Mouse (Mus musculus) layer of hippocampus, postnatal 14 days (tissue): ENCODE data around the gene Cwc25. TPM values are rescaled to one million over a fixed set of nuclear protein-coding genes. Genes with fewer than 3 reads are reported as not detected.

Source experiments
- DNase-seq, 2 experiments: peaks; one replicate each; pipeline ENCODE4 v3.0.0; 2021 to 2022; ENCODE audit warnings: low spot score in 2 of 2, mixed read lengths in 1 of 2
- microRNA-seq, 2 experiments: library from miRNA; unstranded; fragments of <30 nt; microRNA quantifications; one replicate each; pipeline ENCODE4 v1.2.0; 2021
- total RNA-seq, 2 experiments: library from RNA; stranded (reverse); gene quantifications; 2 replicates each; pipeline ENCODE4 v1.2.3; 2021

The Cwc25 gene
- total RNA-seq, 2 experiments from 2014 or later = 21.3 to 21.4 TPM

DNA sequence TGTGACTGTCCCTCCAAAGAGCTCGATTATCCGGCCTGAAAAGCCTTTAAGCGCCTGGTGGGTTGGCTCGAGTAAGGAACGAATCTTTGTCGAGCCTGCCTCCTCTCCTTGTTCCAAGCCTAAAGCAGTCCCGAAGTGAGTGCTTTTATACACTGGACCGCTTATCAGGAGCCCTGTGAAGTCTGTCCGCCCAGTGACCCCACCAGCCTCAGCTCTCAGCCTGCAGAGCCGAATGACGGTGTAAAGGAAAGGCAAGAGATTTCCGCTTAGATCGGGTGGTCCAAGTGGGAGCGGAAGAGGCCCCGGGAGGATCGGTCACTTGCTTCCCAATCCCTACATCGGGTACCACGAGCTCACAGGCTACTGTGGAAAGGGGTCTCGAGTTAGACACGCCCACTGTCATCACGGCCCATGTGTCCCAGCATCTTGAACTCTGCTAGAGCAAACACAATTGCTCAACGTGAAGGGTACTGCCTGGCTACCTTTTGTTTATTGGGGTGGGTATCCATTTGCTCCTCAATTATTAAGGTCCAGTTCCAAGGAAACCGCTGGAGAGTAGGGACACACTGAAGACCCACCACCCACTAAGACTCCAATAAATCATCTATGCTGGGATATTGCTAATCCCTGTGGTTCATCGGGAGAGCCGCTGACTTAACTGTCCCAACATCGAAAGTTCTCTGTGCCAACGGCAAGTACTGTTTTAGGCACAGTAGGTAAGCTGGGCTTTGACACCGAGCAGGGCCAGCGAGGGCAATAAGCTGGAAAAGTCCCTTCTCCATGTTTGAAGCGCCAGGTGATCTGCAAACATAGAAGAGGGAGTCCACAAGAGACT, 65.4 kb downstream of the Cwc25 start:
- DNase-seq = no peak

DNA sequence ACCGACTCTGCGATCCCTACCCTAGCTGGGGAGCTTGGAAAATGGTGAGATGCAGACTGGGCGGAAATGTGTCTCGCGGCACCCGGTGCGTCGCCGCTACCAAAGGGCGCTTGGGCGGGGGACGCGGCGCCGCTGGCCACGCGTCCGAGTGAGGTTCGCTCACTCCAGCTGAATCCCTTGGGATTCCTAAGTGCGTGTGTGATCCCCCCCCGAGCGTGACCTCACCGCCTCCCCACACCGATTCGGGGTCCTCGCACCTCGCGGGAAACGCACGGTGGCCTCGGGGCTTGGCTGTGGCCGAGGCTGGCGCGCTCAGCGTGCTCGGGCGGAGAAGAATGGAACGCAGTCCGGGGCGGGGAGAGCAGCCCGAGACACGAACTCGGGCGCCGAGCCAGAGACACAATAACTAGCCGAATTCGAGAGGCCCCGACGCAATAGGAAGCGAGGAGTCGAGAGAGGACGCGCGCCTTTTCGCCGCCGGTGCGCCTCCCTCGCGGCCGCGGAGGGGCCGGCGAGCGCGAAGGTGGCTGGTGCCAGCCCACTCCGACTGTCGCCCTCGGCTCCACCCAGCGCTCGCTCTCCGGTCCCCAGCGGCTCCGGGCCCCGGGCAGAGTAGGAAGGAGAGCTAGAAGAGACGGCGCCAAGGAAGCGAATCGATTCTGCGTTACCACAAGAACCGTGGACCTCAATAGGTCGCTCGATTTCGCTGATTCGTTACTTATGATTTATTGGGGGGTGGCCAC, 66.2 kb downstream of the Cwc25 start, which contains the start of gene Pcgf2:
TSS of gene Pcgf2 (minus strand) at position 495 of the 743 bp plus-strand sequence.
- DNase-seq = peak; percentile 65 to 76

DNA sequence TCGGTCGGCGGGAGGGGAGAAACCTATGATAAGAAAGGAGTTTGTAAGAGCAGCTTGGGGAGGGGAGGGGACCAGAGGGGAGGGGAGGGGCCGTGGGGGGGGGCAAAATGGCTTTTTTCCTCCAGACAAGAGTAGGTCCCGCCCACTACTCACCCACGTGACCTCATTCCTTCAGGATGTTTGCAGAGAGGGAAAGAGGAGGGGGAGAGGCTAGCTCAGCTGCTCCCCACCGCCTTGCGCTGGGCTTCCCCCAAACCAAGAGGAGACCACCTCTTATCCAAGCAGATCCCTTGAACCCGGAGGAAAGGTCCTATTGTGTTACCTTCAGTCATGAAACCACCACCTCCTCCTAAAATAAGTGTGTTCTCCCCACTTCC, 66.7 kb downstream of the Cwc25 start:
- peak; percentile 78 to 86 for DNase-seq

DNA sequence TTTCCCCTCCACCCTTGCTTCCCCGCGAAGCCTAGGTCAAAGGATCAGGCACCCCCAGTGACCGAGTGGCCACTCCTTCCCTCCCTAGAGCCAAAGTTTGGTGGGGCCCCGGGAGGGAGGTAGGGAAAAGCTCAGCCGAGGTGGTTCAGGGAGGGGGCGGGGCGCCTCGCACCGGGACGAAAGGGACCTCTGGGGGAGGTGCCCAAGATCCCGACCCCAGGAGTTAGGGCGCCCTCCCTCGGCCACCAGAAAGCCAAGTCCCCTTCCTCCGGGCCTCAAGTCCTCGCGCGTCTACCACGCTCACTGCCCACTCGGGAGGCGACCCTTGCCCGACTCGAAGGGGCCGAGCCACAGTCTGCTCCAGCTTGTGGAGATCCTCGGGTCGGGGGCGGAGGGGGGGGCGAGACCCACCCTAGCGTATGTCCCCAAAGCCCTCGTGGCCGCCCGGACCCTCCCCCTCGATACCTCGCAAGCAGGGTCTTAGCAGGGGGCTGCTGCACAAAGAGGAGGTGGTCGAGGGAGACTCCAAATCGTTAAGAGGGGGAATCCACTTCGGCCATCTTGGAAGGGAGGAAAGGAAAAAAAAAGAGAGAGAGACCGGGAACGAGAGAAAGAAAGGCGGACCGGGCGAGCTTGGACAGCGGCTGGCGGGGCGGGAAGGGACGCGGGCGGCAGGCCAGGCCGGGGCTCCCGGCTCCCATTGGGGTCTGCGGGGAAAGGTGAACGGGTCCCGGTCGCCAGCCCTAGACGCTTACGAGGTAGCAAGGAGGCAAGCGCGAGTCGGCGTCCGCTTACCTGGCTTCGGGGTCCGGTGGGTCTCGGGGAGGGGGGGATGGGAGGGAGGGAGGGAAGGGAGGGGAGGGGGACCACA, 67.4 kb downstream of the Cwc25 start:
- peak; percentile 45 to 53 for DNase-seq

DNA sequence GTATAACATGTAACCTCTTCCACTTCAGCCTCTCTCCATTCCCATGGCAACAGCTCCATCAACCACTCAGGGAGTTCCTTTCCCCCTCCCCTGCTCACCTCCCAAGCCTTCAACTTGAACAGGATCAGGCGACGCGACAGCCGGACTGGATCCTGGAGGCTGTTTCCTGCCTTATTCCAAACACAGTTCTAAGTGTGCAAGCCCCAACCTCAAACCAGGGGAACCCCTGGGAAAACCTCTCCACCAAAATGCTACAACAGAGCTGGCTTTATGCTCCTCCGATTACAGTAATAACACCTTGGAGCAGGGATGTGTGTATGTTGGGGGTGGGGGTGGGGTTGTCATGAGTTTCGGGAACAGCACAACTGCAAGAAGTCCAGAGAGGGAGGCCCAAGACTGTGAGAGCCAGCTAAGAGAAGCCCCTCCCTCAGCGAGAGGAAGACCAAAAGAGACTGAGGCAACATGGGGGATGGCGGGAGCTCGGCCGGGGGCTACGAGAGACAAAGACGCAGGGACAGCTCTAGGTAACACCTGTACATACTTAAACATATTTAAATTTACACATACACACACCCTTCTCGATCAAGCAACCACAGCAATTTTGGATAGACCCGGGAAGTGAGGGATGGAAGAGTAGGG, 68.3 kb downstream of the Cwc25 start:
- DNase-seq = no peak

DNA sequence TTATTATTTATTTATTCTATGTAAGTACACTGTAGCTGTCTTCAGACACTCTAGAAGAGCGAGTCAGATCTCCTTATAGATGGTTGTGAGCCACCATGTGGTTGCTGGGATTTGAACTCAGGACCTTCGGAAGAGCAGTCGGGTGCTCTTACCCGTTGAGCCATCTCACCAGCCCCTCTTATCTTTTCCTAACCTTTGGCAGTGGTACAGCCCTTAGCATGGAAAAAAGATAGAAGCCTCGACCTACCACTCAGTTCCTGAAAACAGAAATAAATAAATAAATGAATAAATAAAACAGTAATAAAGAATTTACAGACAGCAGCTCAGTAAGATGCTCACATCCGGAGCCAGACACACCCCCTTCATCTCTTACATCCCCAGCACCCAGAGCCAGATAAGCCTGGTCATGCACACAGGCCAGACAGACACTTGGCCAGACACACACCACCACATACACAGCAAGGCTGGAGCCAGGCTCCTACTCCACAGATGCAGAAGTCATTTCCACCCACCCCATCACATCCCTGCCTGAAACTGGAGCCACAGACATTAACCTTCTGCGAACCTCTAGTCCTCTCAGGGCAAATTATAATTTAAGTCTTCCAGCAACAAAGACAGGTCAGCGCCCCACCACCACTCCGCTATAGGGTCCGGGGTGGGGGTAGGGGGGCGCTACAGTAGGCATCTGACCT, 69.0 kb downstream of the Cwc25 start:
- no peak for DNase-seq

DNA sequence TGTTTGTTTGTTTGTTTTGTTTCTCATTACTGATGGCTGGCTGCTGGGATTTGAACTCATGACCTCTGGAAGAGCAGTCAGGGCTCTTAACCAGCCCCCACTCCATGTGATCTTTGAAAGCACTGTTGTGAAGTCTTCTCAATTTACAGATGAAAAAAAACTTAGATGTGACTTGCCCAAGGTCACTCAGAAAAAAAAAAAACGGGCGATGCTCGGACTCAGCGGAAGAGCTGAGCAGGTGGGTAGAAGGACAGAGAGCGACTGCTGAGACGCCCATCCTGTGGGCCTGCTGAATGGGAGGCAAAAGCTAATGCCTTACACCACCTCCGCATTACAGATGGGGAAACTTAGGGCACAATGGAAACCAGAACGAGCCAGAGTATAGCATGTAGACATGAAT, 69.7 kb downstream of the Cwc25 start:
- DNase-seq = no peak

DNA sequence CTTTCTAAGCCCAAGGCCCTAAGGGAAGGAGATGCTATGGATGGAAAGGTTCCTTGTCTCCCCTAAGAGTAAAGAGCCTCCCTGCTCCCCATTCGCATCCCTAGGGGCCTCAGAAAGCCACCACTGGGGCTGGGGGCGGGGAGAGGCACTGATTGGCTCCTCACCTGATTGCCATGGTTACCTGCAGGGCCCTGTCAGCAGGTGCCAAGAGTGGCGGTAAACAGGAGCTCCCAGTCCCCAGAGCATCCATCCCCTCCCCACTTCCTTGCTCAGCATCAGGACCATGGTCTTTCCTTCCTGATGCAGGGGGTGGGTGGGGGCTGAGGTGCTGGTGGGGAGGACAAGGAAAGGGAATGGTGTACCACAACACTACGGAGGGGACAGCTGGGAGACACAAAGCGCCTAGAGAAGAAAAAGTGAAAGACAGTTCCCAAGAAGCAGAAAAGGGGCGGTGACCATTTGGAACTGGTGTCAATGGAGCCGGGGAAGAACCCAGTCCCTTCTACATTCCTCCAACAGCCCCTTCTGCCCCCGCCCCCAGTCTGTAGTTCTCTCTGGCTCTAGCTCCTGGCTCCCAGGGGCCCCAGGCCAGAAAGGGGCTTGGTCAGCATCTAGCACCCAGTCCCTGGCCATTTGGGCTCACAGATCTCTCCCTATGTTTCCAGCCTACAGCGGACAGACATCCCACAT, 70.5 kb downstream of the Cwc25 start:
- peak in 1 of 2 experiments; percentile 54 for DNase-seq

Small RNAs within 50 kb of the gene (microRNA-seq; reads per million reads assigned to microRNA genes)
- gene Mir8102 = 0 to 0.68 reads per million in 2 experiments

Other genes with a start within 250 kb of the Cwc25 start
- 100 to 1,000 TPM; 309 to 331 TPM for gene Srcin1, start 190.4 kb downstream of the Cwc25 start, total RNA-seq
- gene Epop, start 136.9 kb downstream of the Cwc25 start, total RNA-seq = 10 to 100 TPM; 12.1 to 13.5 TPM
- gene Mllt6, start 103.1 kb downstream of the Cwc25 start, total RNA-seq = 10 to 100 TPM; 72.8 to 83.8 TPM
- gene Cisd3, start 80.7 kb downstream of the Cwc25 start, total RNA-seq = 10 to 100 TPM; 47.1 to 50.2 TPM
- 10 to 100 TPM; 29.9 to 32.7 TPM for gene Pcgf2, start 66.1 kb downstream of the Cwc25 start, total RNA-seq
- 100 to 1,000 TPM; 140 to 149 TPM for gene Psmb3, start 63.2 kb downstream of the Cwc25 start, total RNA-seq
- gene Pip4k2b, start 21.9 kb downstream of the Cwc25 start, total RNA-seq = 100 to 1,000 TPM; 115 to 118 TPM
- 1 to 10 TPM in 1 of 2 experiments, under 1 TPM in 1; 0.58 to 2.0 TPM for gene 1700001P01Rik, start 9.4 kb upstream of the Cwc25 start, total RNA-seq
- gene Rpl23, start 15.9 kb upstream of the Cwc25 start, total RNA-seq = 100 to 1,000 TPM; 372 to 419 TPM
- 100 to 1,000 TPM; 114 to 123 TPM for gene Lasp1, start 32.4 kb upstream of the Cwc25 start, total RNA-seq
- 10 to 100 TPM; 44.2 to 49.6 TPM for gene B230217C12Rik, start 74.2 kb upstream of the Cwc25 start, total RNA-seq
- under 1 TPM; 0.41 to 0.50 TPM for gene Fbxo47, start 117.6 kb upstream of the Cwc25 start, total RNA-seq
- 1 to 10 TPM; 7.9 to 9.6 TPM for gene Plxdc1, start 219.9 kb upstream of the Cwc25 start, total RNA-seq
- 1 to 10 TPM; 1.5 to 1.6 TPM for gene Arl5c, start 229.6 kb upstream of the Cwc25 start, total RNA-seq